Mouse (Mus musculus) forebrain, embryonic 15.5 days (tissue): ENCODE measurements around the gene Csn2. TPM values are rescaled to one million over a fixed set of nuclear protein-coding genes. Genes with fewer than 3 reads are reported as not detected.

Experiments used
- ATAC-seq: fragments of 200-750 bp; cut with Nextera tagmentation; replicated peaks from 2 replicates; pipeline ENCODE4 v1.8.0; 2017; ENCODE audit warnings: mild to moderate bottlenecking, moderate TSS enrichment, moderate library complexity
- H3K27ac ChIP-seq: fragments of 300-500 bp; sonication (generic); replicated peaks from 2 replicates; pipeline ENCODE4 v1.5.1; 2015; ENCODE audit warnings: mild to moderate bottlenecking, inconsistent platforms
- H3K27me3 ChIP-seq: fragments of 300-500 bp; sonication (generic); 2 replicates; pipeline ENCODE4 v1.6.1; 2015; ENCODE audit warnings: inconsistent platforms
- H3K36me3 ChIP-seq: fragments of 300-500 bp; sonication (generic); 2 replicates; pipeline ENCODE4 v1.6.1; 2015; ENCODE audit warnings: mild to moderate bottlenecking, inconsistent platforms
- H3K4me1 ChIP-seq: fragments of 300-500 bp; sonication (generic); 2 replicates; pipeline ENCODE4 v1.6.1; 2015; ENCODE audit warnings: inconsistent platforms
- H3K4me2 ChIP-seq: fragments of 300-500 bp; sonication (generic); replicated peaks from 2 replicates; pipeline ENCODE4 v1.6.1; 2015; ENCODE audit warnings: mild to moderate bottlenecking, inconsistent platforms
- H3K4me3 ChIP-seq: fragments of 300-500 bp; sonication (generic); 2 replicates; pipeline ENCODE4 v1.5.1; 2015; ENCODE audit warnings: mild to moderate bottlenecking, inconsistent platforms
- H3K9ac ChIP-seq: fragments of 300-500 bp; sonication (generic); replicated peaks from 2 replicates; pipeline ENCODE4 v1.6.1; 2015; ENCODE audit warnings: mild to moderate bottlenecking, inconsistent platforms
- H3K9me3 ChIP-seq: fragments of 300-500 bp; sonication (generic); 2 replicates; pipeline ENCODE4 v1.6.1; 2016; ENCODE audit warnings: inconsistent platforms
- WGBS: fragments of 180-500 bp; shearing (Covaris S2); methylation state at CpG from one replicate; pipeline ENCODE4 v1.1.7; 2015; ENCODE audit warnings: mixed read lengths; 5-methylcytosine and 5-hydroxymethylcytosine counted together
- polyA plus RNA-seq: library from polyadenylated mRNA; unstranded; fragments of >200 nt; fragmentation: Nextera tagmentation; extraction: Ambion mirVana; gene quantifications from 2 replicates; pipeline ENCODE4 v1.2.1, GENCODE M21; 2015

Csn2 gene
- polyA plus RNA-seq, result not detected in 2 replicates

GRCm38 (mm10) chr5:87699530-87699929 is at the start of gene Csn2:
Gene Csn2, minus strand, starts transcription at chr5:87699630.
- H3K27ac ChIP-seq, result no peak within 1 kb of the TSS
- H3K4me2 ChIP-seq, result no peak within 1 kb of the TSS
- H3K4me3 ChIP-seq, result no peak within 1 kb of the TSS
- no peaks in the 10 kb centered on the region for H3K36me3 ChIP-seq
- no peaks in the 10 kb centered on the region for H3K27me3 ChIP-seq
- ATAC-seq, result no peak
- H3K9me3 ChIP-seq, result no peaks in the 10 kb centered on the region
- H3K4me1 ChIP-seq, result no peaks in the 10 kb centered on the region
- H3K9ac ChIP-seq, result no peak within 1 kb of the TSS
- WGBS, result 79% methylated on average over 3 of the region's 3 CpGs

- H3K4me2 ChIP-seq, result no peak overlapping the region
- ATAC-seq, result no peak
- no peaks in the 10 kb centered on the region for H3K9me3 ChIP-seq
- no peak overlapping the region for H3K27ac ChIP-seq
- no peaks in the 10 kb centered on the region for H3K27me3 ChIP-seq
- no peak overlapping the region for H3K9ac ChIP-seq
- H3K4me3 ChIP-seq, result no peak overlapping the region
- no peaks in the 10 kb centered on the region for H3K4me1 ChIP-seq
- no peaks in the 10 kb centered on the region for H3K36me3 ChIP-seq
Measured at GRCm38 (mm10) chr5:87734821-87735220, 35.4 kb upstream of the Csn2 start.

GRCm38 (mm10) chr5:87705891-87706290 is 6.5 kb upstream of the Csn2 start:
- Histone ChIP-seq H3K36me3 (no peaks in the 10 kb centered on the region), H3K27me3 (no peaks in the 10 kb centered on the region), H3K4me1 (no peaks in the 10 kb centered on the region), H3K9ac (no peak overlapping the region), H3K9me3 (no peaks in the 10 kb centered on the region), H3K4me2 (no peak overlapping the region), H3K27ac (no peak overlapping the region), H3K4me3 (no peak overlapping the region)
- 82% methylated on average over 1 of the region's 1 CpGs for WGBS
- ATAC-seq, result no peak

DNA sequence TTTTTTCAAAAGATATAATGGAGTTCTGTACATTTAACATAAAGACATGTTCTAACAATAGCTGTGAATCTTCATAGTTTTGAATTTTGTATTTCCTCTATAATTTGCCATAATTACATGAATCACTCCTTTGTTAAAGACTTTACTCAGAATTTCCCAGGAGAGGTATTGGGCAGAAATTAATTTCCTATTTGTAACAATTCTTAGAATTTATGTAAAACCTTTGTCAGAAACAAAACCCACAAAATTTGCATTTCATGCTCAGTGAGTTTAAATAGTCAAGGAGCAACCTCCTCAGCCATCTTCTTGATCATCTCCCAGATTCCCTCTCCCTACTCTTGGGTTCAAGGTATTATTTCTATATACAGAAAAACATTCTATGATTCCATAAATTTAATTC is 33.5 kb downstream of the Csn2 start, which contains the start of gene Csn1s1:
TSS of gene Csn1s1 (plus strand) at position 301 of the 400 bp plus-strand sequence.
- Histone ChIP-seq H3K27ac (no peak within 1 kb of the TSS), H3K9me3 (no peaks in the 10 kb centered on the region), H3K4me1 (no peaks in the 10 kb centered on the region), H3K4me3 (no peak within 1 kb of the TSS), H3K36me3 (no peaks in the 10 kb centered on the region), H3K27me3 (no peaks in the 10 kb centered on the region), H3K4me2 (no peak within 1 kb of the TSS), H3K9ac (no peak within 1 kb of the TSS)
- no peak for ATAC-seq

DNA sequence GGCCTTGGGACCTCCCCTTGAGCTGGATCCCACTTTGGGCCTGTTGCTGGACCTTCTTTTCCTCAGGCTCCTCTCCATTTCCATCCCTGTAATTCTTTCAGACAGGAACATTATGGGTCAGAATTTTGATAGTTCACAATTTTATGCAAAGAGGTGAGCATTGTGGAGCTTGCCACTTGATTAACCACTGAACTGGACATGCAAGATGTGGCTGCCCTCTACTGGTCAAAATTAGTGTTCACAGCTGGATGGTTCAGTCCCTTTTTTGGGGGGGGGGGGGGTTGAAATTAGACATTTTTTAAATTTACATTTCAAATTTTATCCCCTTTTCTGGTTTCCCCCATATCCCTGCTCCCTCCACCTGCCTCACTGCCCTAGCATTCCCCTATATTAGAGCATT is 56.6 kb downstream of the Csn2 start:
- H3K4me1 ChIP-seq, result no peaks in the 10 kb centered on the region
- H3K4me2 ChIP-seq, result no peak overlapping the region
- no peak overlapping the region for H3K9ac ChIP-seq
- H3K9me3 ChIP-seq, result no peaks in the 10 kb centered on the region
- H3K36me3 ChIP-seq, result no peaks in the 10 kb centered on the region
- H3K27me3 ChIP-seq, result no peaks in the 10 kb centered on the region
- H3K27ac ChIP-seq, result no peak overlapping the region
- no peak overlapping the region for H3K4me3 ChIP-seq
- no peak for ATAC-seq

Other genes starting within 250 kb of the Csn2 start
- gene Ugt2a2, start 217.4 kb downstream of the Csn2 start, polyA plus RNA-seq, result not detected in 2 replicates
- not detected in 2 replicates for gene Gm43638, start 212.8 kb downstream of the Csn2 start, polyA plus RNA-seq
- gene Ugt2a1, start 208.8 kb downstream of the Csn2 start, polyA plus RNA-seq, result not detected in 2 replicates
- not detected in 2 replicates for gene Sult1b1, start 161.4 kb downstream of the Csn2 start, polyA plus RNA-seq
- not detected in 2 replicates for gene Sult1d1, start 130.6 kb downstream of the Csn2 start, polyA plus RNA-seq
- gene Sult1e1, start 108.0 kb downstream of the Csn2 start, polyA plus RNA-seq, result not detected in 2 replicates
- not detected in 2 replicates for gene Csn1s1, start 33.4 kb downstream of the Csn2 start, polyA plus RNA-seq
- not detected in 2 replicates for gene Csn1s2a, start 74.9 kb upstream of the Csn2 start, polyA plus RNA-seq
- not detected in 2 replicates for gene Csn1s2b, start 108.5 kb upstream of the Csn2 start, polyA plus RNA-seq
- not detected in 2 replicates for gene Prr27, start 126.1 kb upstream of the Csn2 start, polyA plus RNA-seq
- not detected in 2 replicates for gene Odam, start 185.4 kb upstream of the Csn2 start, polyA plus RNA-seq
- gene Csn3, start 225.9 kb upstream of the Csn2 start, polyA plus RNA-seq, result not detected in 2 replicates